Mouse (Mus musculus) stomach, embryonic 14.5 days (tissue): Measurements from ENCODE around the gene Eci1. TPM values are rescaled to one million over a fixed set of nuclear protein-coding genes. Genes with fewer than 3 reads are reported as not detected.
A peak's percentile ranks its signal among the peaks of the same experiment; 100 is the strongest.
"Not testable (repeated sequence)": the region's sequence is repeated elsewhere in the genome, so short reads cannot be mapped to it uniquely, and the experiment has no call there.

Experiments
- ATAC-seq: fragments of 200-750 bp; cut with Nextera tagmentation; 2 replicates; pipeline ENCODE4 v1.8.0; 2017; ENCODE audit warnings: low read depth, moderate TSS enrichment; ENCODE audit not compliant: insufficient number of reproducible peaks, insufficient read depth, low FRiP score
- H3K27ac ChIP-seq: fragments of 300-500 bp; sonication (generic); 2 replicates; pipeline ENCODE4 v1.5.1; 2014; ENCODE audit warnings: mild to moderate bottlenecking, low read length, moderate library complexity, mixed read lengths
- H3K27me3 ChIP-seq: fragments of 300-500 bp; sonication (generic); 2 replicates; pipeline ENCODE4 v1.6.1; 2014; ENCODE audit warnings: low read length, control low read depth, mixed read lengths; ENCODE audit not compliant: control insufficient read depth, insufficient read depth
- H3K36me3 ChIP-seq: fragments of 300-500 bp; sonication (generic); 2 replicates; pipeline ENCODE4 v1.6.1; 2014; ENCODE audit warnings: mild to moderate bottlenecking, control low read depth, low read length, moderate library complexity, mixed read lengths; ENCODE audit not compliant: control insufficient read depth, insufficient read depth
- H3K4me1 ChIP-seq: fragments of 300-500 bp; sonication (generic); 2 replicates; pipeline ENCODE4 v1.6.1; 2014; ENCODE audit warnings: low read length, control low read depth, mixed read lengths; ENCODE audit not compliant: control insufficient read depth, insufficient read depth
- H3K4me2 ChIP-seq: fragments of 300-500 bp; sonication (generic); replicated peaks from 2 replicates; pipeline ENCODE4 v1.6.1; 2014; ENCODE audit warnings: low read depth, low read length, control low read depth
- H3K4me3 ChIP-seq: fragments of 300-500 bp; sonication (generic); 2 replicates; pipeline ENCODE4 v1.5.1; 2014; ENCODE audit warnings: low read depth, low read length, control low read depth
- H3K9ac ChIP-seq: fragments of 300-500 bp; sonication (generic); replicated peaks from 2 replicates; pipeline ENCODE4 v1.6.1; 2014; ENCODE audit warnings: low read depth, mild to moderate bottlenecking, control low read depth, low read length, moderate library complexity, mixed read lengths
- H3K9me3 ChIP-seq: fragments of 300-500 bp; sonication (generic); 2 replicates; pipeline ENCODE4 v1.6.1; 2016; ENCODE audit warnings: low read depth, low read length, control low read depth; ENCODE audit not compliant: control insufficient read depth
- WGBS: fragments of 180-500 bp; shearing (Covaris S2); extraction: QIAGEN DNeasy Blood & Tissue Kit; methylation state at CpG from one replicate; pipeline ENCODE4 v1.1.7; 2014; 5-methylcytosine and 5-hydroxymethylcytosine counted together
- polyA plus RNA-seq: library from polyadenylated mRNA; unstranded; fragments of >200 nt; fragmentation: Nextera tagmentation; extraction: Ambion mirVana; gene quantifications from 2 replicates; pipeline ENCODE4 v1.2.1, GENCODE M21; 2014

The Eci1 gene
- polyA plus RNA-seq, 1 experiment from 2014 or later: 112 TPM

DNA sequence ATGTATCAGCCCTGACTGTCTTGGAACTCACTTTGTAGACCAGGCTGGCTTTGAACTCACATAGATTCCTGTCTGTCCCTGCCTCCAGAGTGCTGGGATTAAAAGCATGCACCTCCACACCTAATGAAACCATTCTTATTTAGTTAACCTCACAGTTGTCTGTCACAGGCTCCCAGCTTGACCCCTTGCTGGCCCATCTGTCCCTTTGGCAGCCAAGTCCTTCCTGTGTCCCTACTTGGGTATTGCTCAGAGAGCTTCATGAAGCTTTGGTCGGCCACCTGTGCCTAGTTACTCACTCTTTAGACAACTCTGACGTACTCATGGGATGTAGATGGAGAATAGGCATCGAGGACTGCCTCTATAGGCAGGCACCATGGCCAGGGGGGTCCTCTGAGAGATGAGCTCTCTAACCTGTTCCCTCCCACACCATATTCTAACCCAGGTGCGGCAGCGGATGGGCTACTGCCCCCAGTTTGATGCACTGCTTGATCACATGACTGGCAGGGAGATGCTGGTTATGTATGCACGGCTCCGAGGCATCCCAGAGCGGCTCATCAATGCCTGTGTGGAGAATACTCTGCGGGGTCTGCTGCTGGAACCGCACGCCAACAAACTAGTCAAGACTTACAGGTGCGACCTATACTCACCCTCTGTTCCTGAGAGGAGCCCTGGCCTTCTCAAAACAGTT, 19.2 kb upstream of the Eci1 start:
- Histone ChIP-seq H3K27ac (no peak overlapping the region), H3K36me3 (peaks cover 20% of the 10 kb centered on the region), H3K9me3 (no peaks in the 10 kb centered on the region), H3K4me2 (no peak overlapping the region), H3K27me3 (no peaks in the 10 kb centered on the region), H3K4me1 (no peaks in the 10 kb centered on the region), H3K9ac (no peak overlapping the region), H3K4me3 (no peak overlapping the region)
- WGBS: 87% methylated on average over 12 of the region's 12 CpGs
- ATAC-seq: no peak

GRCm38 (mm10) chr17:24413557-24414211, 12.8 kb upstream of the Eci1 start:
- peak overlapping the region; percentile 83 for H3K27ac ChIP-seq
- H3K9ac ChIP-seq: peak overlapping the region; percentile 43; the same call in 1 of the 2 replicates
- peaks cover 35% of the 10 kb centered on the region for H3K36me3 ChIP-seq
- H3K27me3 ChIP-seq: no peaks in the 10 kb centered on the region
- peaks cover 17% of the 10 kb centered on the region for H3K4me1 ChIP-seq
- no peaks in the 10 kb centered on the region for H3K9me3 ChIP-seq
- H3K4me2 ChIP-seq: peak overlapping the region; percentile 68
- 30% methylated on average over 22 of the region's 22 CpGs for WGBS
- H3K4me3 ChIP-seq: peak overlapping the region; percentile 97
- ATAC-seq: peak; percentile 16; the same call in 1 of the 2 replicates

DNA sequence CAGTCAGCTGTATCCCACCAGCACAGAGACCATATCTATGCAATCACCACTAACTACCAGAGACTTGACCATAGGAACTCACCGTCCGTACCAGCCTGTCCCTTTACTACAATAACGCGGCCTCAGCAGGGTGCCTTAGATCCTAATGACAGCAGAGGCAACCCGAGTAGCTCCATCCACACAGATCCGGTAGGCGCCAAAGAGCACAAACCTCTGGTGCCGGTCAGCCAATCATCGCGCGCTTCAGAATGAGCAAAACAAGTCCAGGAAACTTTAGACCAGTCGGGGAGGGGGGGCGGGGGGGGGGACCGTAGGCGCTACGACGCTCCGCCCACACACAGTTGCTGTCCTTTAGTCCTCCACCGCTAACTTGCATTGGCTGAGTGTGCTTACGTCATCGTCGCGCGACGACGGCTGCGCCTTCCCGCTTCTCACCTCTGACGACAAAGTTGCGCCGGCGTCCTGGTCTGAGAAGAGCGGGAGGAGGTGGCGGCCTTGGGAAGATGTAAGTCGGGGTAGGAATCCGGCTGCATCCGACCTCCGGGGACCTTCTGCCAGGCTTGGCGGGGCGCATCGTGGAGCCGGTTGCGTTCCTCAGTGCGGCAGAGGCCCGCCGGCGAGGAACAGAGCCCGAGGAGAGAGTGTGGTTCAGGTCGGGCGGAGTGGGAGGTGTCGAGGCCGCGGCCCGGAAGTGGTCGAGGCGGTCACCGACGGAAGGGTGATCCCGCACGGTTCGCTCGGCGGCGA, 12.0 kb upstream of the Eci1 start, which contains the start of gene Rnps1:
Gene Rnps1 (plus strand): TSS at position 336 of the 747 bp plus-strand sequence.
- WGBS: under 1% methylated on average over 58 of the region's 64 CpGs
- H3K27ac ChIP-seq: peak within 1 kb of the TSS; percentile 92
- peak; percentile 95 for ATAC-seq

GRCm38 (mm10) chr17:24415011-24415410, 11.4 kb upstream of the Eci1 start:
- H3K36me3 ChIP-seq: peaks cover 39% of the 10 kb centered on the region

More for the DNA sequence above, 12.0 kb upstream of the Eci1 start, which contains the start of gene Rnps1:
- H3K36me3 ChIP-seq: peaks cover 37% of the 10 kb centered on the region
- H3K4me3 ChIP-seq: peak within 1 kb of the TSS; percentile 97
- peak within 1 kb of the TSS; percentile 95 for H3K9ac ChIP-seq
- H3K27me3 ChIP-seq: no peaks in the 10 kb centered on the region
- peaks cover 17% of the 10 kb centered on the region for H3K4me1 ChIP-seq
- no peaks in the 10 kb centered on the region for H3K9me3 ChIP-seq
- peak within 1 kb of the TSS; percentile 97 for H3K4me2 ChIP-seq

GRCm38 (mm10) chr17:24416051-24416652, 10.3 kb upstream of the Eci1 start:
- Histone ChIP-seq H3K4me2 (peak overlapping the region; percentile 97), H3K4me3 (peak overlapping the region; percentile 97), H3K27ac (no peak overlapping the region), H3K9me3 (no peaks in the 10 kb centered on the region), H3K4me1 (peaks cover 17% of the 10 kb centered on the region), H3K27me3 (no peaks in the 10 kb centered on the region), H3K9ac (peak overlapping the region; percentile 95), H3K36me3 (peaks cover 43% of the 10 kb centered on the region)
- WGBS: 86% methylated on average over 3 of the region's 3 CpGs
- ATAC-seq: no peak

More at GRCm38 (mm10) chr17:24415011-24415410, 11.4 kb upstream of the Eci1 start:
- Histone ChIP-seq H3K27me3 (no peaks in the 10 kb centered on the region), H3K4me2 (peak overlapping the region; percentile 97), H3K4me1 (peaks cover 17% of the 10 kb centered on the region), H3K4me3 (peak overlapping the region; percentile 97), H3K9me3 (no peaks in the 10 kb centered on the region), H3K9ac (peak overlapping the region; percentile 95), H3K27ac (peak overlapping the region; percentile 92)
- ATAC-seq: no peak
- 0% methylated on average over 21 of the region's 21 CpGs for WGBS

- Histone ChIP-seq H3K9me3 (no peaks in the 10 kb centered on the region), H3K27me3 (no peaks in the 10 kb centered on the region), H3K4me3 (no peak overlapping the region), H3K4me1 (peaks cover 3% of the 10 kb centered on the region; the same call in 1 of the 2 replicates), H3K36me3 (peaks cover 65% of the 10 kb centered on the region), H3K4me2 (no peak overlapping the region), H3K27ac (no peak overlapping the region), H3K9ac (no peak overlapping the region)
- WGBS: 93% methylated on average over 4 of the region's 4 CpGs
- no peak for ATAC-seq
Observed at GRCm38 (mm10) chr17:24423114-24423513, 3.3 kb upstream of the Eci1 start.

GRCm38 (mm10) chr17:24424489-24424888, 2.0 kb upstream of the Eci1 start:
- Histone ChIP-seq H3K4me3 (no peak overlapping the region), H3K4me1 (peaks cover 3% of the 10 kb centered on the region; the same call in 1 of the 2 replicates), H3K27ac (no peak overlapping the region), H3K9me3 (no peaks in the 10 kb centered on the region), H3K27me3 (no peaks in the 10 kb centered on the region), H3K36me3 (peaks cover 52% of the 10 kb centered on the region), H3K9ac (no peak overlapping the region), H3K4me2 (no peak overlapping the region)
- ATAC-seq: no peak
- 93% methylated on average over 5 of the region's 5 CpGs for WGBS

DNA sequence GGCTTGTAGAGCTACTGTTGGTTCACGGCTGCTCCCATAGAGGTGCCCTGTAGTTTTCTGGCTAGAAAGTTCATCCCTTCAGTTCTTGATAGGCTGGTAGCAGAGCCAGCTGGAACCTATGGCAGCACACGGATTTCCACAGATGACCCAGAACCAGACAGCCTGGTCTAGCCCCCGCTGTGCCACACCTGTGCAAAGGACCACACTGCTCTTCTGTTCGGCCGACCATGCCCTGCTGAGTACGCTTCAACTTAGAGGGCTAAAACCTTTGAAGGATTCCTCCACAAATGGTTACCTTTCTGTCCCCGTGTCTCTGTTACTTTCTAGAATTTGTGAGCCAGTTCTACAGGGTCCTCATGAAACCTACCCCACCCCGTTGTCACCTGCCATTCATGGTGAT, 1.1 kb upstream of the Eci1 start:
- H3K4me1 ChIP-seq, H3K4me3 ChIP-seq, ATAC-seq, H3K27me3 ChIP-seq, H3K4me2 ChIP-seq, H3K9ac ChIP-seq, H3K27ac ChIP-seq, H3K9me3 ChIP-seq: not testable (repeated sequence)
- H3K36me3 ChIP-seq: peaks cover 44% of the 10 kb centered on the region
- WGBS: 93% methylated on average over 4 of the region's 8 CpGs
